Mouse (Mus musculus) bone marrow macrophage, adult 2 months (primary cell): ENCODE results near the gene Trappc13.

ENCODE experiments used
- CTCF ChIP-seq: IDR thresholded peaks from 2 replicates; pipeline ENCODE4 v1.5.1; 2012; ENCODE audit warnings: low read depth, mild to moderate bottlenecking, low read length, moderate library complexity
- POLR2A ChIP-seq: IDR thresholded peaks from 2 replicates; pipeline ENCODE4 v1.6.1; 2012; ENCODE audit warnings: mild to moderate bottlenecking, low read depth, low read length, borderline replicate concordance

DNA sequence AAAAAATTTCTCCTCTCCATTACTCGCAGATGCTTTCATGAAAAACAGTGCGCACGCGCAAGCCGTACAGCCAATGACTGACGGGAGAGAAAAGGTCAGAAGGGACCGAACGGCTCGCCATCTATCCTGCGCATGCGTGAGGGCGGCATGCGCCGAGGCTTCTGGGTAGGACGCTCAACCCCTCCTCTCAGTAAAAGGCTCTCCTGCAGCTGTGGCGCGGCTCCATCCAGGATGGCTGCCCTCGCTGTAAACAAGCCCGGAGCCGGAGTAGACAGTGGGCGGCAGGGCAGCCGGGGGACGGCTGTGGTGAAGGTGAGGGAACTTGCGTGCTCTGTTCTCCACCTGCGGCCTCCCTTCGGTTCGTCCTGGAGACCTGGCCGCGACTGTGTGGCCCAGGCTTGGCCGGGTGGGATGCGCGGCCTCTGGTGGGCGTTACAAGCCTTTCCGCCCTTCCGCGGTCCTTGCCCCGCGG, 417 bp upstream of the Trappc13 start, which contains the start of gene Trim23:
- TF ChIP-seq CTCF (no peak), POLR2A (peak; percentile 75; the same call in 1 of the 2 replicates)
